Mouse (Mus musculus) intestine, embryonic 16.5 days (tissue): ENCODE data around the gene Hspb11. TPM values are rescaled to one million over a fixed set of nuclear protein-coding genes. Genes with fewer than 3 reads are reported as not detected.
A peak's percentile ranks its signal among the peaks of the same experiment; 100 is the strongest.

Source experiments
- ATAC-seq: fragments of 200-750 bp; cut with Nextera tagmentation; 2 replicates; pipeline ENCODE4 v1.8.0; 2017; ENCODE audit warnings: moderate TSS enrichment, moderate library complexity
- H3K27ac ChIP-seq: fragments of 300-500 bp; sonication (generic); 2 replicates; pipeline ENCODE4 v1.5.1; 2014; ENCODE audit warnings: mild to moderate bottlenecking, low read length
- H3K27me3 ChIP-seq: fragments of 300-500 bp; sonication (generic); replicated peaks from 2 replicates; pipeline ENCODE4 v1.6.1; 2014; ENCODE audit warnings: low read length, control low read depth, mixed read lengths; ENCODE audit not compliant: control insufficient read depth, insufficient read depth
- H3K36me3 ChIP-seq: fragments of 300-500 bp; sonication (generic); 2 replicates; pipeline ENCODE4 v1.6.1; 2014; ENCODE audit warnings: low read length, control low read depth; ENCODE audit not compliant: control insufficient read depth, insufficient read depth
- H3K4me1 ChIP-seq: fragments of 300-500 bp; sonication (generic); 2 replicates; pipeline ENCODE4 v1.6.1; 2014; ENCODE audit warnings: low read length, control low read depth, mixed read lengths; ENCODE audit not compliant: control insufficient read depth, insufficient read depth
- H3K4me2 ChIP-seq: fragments of 300-500 bp; sonication (generic); 2 replicates; pipeline ENCODE4 v1.6.1; 2014; ENCODE audit warnings: low read depth, low read length, control low read depth
- H3K4me3 ChIP-seq: fragments of 300-500 bp; sonication (generic); 2 replicates; pipeline ENCODE4 v1.5.1; 2014; ENCODE audit warnings: mild to moderate bottlenecking, low read length
- H3K9ac ChIP-seq: fragments of 300-500 bp; sonication (generic); 2 replicates; pipeline ENCODE4 v1.6.1; 2014; ENCODE audit warnings: low read depth, low read length
- H3K9me3 ChIP-seq: fragments of 300-500 bp; sonication (generic); 2 replicates; pipeline ENCODE4 v1.6.1; 2016; ENCODE audit warnings: low read length, control low read depth; ENCODE audit not compliant: control insufficient read depth
- WGBS: fragments of 180-500 bp; shearing (Covaris S2); extraction: QIAGEN DNeasy Blood & Tissue Kit; methylation state at CpG from one replicate; pipeline ENCODE4 v1.1.7; 2014; 5-methylcytosine and 5-hydroxymethylcytosine counted together
- polyA plus RNA-seq: library from polyadenylated mRNA; unstranded; fragments of >200 nt; fragmentation: Nextera tagmentation; extraction: Ambion mirVana; gene quantifications from 2 replicates; pipeline ENCODE4 v1.2.1, GENCODE M21; 2015

Gene Hspb11
- polyA plus RNA-seq, 1 experiment from 2014 or later: 26.7 TPM

- Histone ChIP-seq H3K9me3 (no peaks in the 10 kb centered on the region), H3K36me3 (no peaks in the 10 kb centered on the region), H3K4me3 (no peak overlapping the region), H3K27me3 (no peaks in the 10 kb centered on the region), H3K27ac (no peak overlapping the region), H3K4me2 (no peak overlapping the region), H3K4me1 (no peaks in the 10 kb centered on the region), H3K9ac (no peak overlapping the region)
- peak; percentile 85 for ATAC-seq
- WGBS: 68% methylated on average over 8 of the region's 8 CpGs
Observed at GRCm38 (mm10) chr4:107328530-107328929, 75.1 kb downstream of the Hspb11 start.

Other genes starting within 250 kb of the Hspb11 start
- 112 and 117 TPM in 2 replicates for gene Mrpl37, start 186.7 kb upstream of the Hspb11 start, polyA plus RNA-seq
- gene Cyb5rl, start 186.6 kb upstream of the Hspb11 start, polyA plus RNA-seq: 7.2 and 7.7 TPM in 2 replicates
- gene Cdcp2, start 156.7 kb upstream of the Hspb11 start, polyA plus RNA-seq: not detected in 2 replicates
- gene Tmem59, start 75.2 kb upstream of the Hspb11 start, polyA plus RNA-seq: 449 TPM in 2 replicates
- 17.6 and 19.4 TPM in 2 replicates for gene Tceanc2, start 74.5 kb upstream of the Hspb11 start, polyA plus RNA-seq
- not detected in 2 replicates for gene Ldlrad1, start 44.4 kb upstream of the Hspb11 start, polyA plus RNA-seq
- 48.3 and 49.6 TPM in 2 replicates for gene Lrrc42, start 61 bp upstream of the Hspb11 start, polyA plus RNA-seq
- gene Dio1, start 53.6 kb downstream of the Hspb11 start, polyA plus RNA-seq: 3.3 and 5.2 TPM in 2 replicates
- gene Yipf1, start 60.8 kb downstream of the Hspb11 start, polyA plus RNA-seq: 84.5 and 88.5 TPM in 2 replicates
- 24.8 and 26.4 TPM in 2 replicates for gene Ndc1, start 114.2 kb downstream of the Hspb11 start, polyA plus RNA-seq
- 0.31 and 0.32 TPM in 2 replicates for gene Glis1, start 181.0 kb downstream of the Hspb11 start, polyA plus RNA-seq